Mouse (Mus musculus) heart, embryonic 15.5 days (tissue): ENCODE measurements around the gene Hsdl1. TPM values are rescaled to one million over a fixed set of nuclear protein-coding genes. Genes with fewer than 3 reads are reported as not detected.
A peak's percentile ranks its signal among the peaks of the same experiment; 100 is the strongest.

Source experiments
- ATAC-seq: fragments of 200-750 bp; cut with Nextera tagmentation; replicated peaks from 2 replicates; pipeline ENCODE4 v1.8.0; 2017; ENCODE audit warnings: low read depth, moderate TSS enrichment; ENCODE audit not compliant: insufficient number of reproducible peaks, insufficient read depth, low FRiP score
- H3K27ac ChIP-seq: fragments of 300-500 bp; sonication (generic); 2 replicates; pipeline ENCODE4 v1.5.1; 2015; ENCODE audit warnings: mild to moderate bottlenecking, inconsistent platforms
- H3K27me3 ChIP-seq: fragments of 300-500 bp; sonication (generic); 2 replicates; pipeline ENCODE4 v1.6.1; 2015; ENCODE audit warnings: inconsistent platforms
- H3K36me3 ChIP-seq: fragments of 300-500 bp; sonication (generic); 2 replicates; pipeline ENCODE4 v1.6.1; 2015; ENCODE audit warnings: mild to moderate bottlenecking, inconsistent platforms
- H3K4me1 ChIP-seq: fragments of 300-500 bp; sonication (generic); replicated peaks from 2 replicates; pipeline ENCODE4 v1.6.1; 2015; ENCODE audit warnings: inconsistent platforms
- H3K4me2 ChIP-seq: fragments of 300-500 bp; sonication (generic); 2 replicates; pipeline ENCODE4 v1.6.1; 2015; ENCODE audit warnings: inconsistent platforms, mild to moderate bottlenecking, moderate library complexity
- H3K4me3 ChIP-seq: fragments of 300-500 bp; sonication (generic); 2 replicates; pipeline ENCODE4 v1.5.1; 2015; ENCODE audit warnings: mild to moderate bottlenecking, inconsistent platforms
- H3K9ac ChIP-seq: fragments of 300-500 bp; sonication (generic); 2 replicates; pipeline ENCODE4 v1.6.1; 2015; ENCODE audit warnings: mild to moderate bottlenecking, inconsistent platforms
- H3K9me3 ChIP-seq: fragments of 300-500 bp; sonication (generic); replicated peaks from 2 replicates; pipeline ENCODE4 v1.6.1; 2016; ENCODE audit warnings: inconsistent platforms
- WGBS: fragments of 180-500 bp; shearing (Covaris S2); methylation state at CpG from one replicate; pipeline ENCODE4 v1.1.7; 2015; ENCODE audit warnings: mixed read lengths; 5-methylcytosine and 5-hydroxymethylcytosine counted together
- polyA plus RNA-seq: library from polyadenylated mRNA; unstranded; fragments of >200 nt; fragmentation: Nextera tagmentation; extraction: Ambion mirVana; gene quantifications from 2 replicates; pipeline ENCODE4 v1.2.1, GENCODE M21; 2015

Gene Hsdl1
- polyA plus RNA-seq, result 25.4 and 39.8 TPM in 2 replicates

DNA sequence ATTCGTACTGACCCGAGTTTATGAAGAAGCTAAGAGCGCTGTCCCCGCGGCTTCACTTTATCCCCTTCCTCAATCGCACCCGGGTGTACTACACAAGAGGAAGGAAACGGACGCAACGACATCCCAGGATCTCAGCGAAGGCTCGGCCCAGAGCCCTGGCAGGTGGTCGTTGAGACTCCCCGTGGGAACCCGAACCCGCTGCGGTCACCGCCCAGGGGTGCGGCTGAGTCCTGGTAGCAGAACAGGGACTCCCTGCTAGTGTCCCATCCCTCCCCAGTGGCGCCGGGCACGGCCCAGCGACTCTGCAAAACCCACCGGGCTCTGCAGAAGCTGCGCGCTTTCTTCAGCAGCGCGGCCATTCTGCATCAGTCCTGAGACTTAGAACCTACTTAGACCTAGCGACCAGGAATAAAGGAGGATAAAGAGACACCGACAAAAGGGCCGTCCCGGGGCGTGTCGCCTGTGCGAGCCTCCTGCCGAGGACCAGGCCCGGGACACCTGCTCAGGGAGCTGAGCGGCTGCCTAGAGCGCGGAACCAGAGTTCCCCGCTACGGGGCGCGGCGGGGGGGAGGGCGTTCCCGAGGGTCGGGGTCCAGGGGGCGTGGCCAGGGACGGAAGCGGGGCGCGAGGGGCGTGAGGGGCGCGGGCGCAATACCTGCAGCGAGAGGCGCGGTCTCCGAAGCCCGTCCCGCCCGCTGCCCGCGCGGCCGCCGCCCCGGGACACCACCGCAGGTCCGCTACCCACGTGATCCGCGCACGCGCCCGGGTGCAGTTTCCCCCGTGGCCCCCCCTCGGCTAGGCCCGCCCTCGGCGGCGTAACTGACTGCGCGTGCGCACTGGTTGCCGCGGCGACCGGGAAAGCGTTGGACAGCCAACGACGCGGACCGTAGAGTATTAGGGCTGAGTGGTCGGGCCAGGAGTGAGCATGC, at the start of gene Hsdl1, which contains the start of gene Dnaaf1:
TSS of gene Hsdl1 (minus strand) at position 747 of the 929 bp plus-strand sequence.
TSS of gene Dnaaf1 (plus strand) at position 799 of the 929 bp plus-strand sequence.
- no peaks in the 10 kb centered on the region for H3K9me3 ChIP-seq
- peak within 1 kb of the TSS; percentile 59 for H3K27ac ChIP-seq
- peaks cover 24% of the 10 kb centered on the region for H3K27me3 ChIP-seq
- peak; percentile 90 for ATAC-seq
- H3K9ac ChIP-seq, result peak within 1 kb of the TSS; percentile 73
- WGBS, result under 1% methylated on average over 70 of the region's 97 CpGs
- H3K4me2 ChIP-seq, result peak within 1 kb of the TSS; percentile 85
- H3K4me3 ChIP-seq, result peak within 1 kb of the TSS; percentile 74
- H3K4me1 ChIP-seq, result peaks cover 14% of the 10 kb centered on the region
- no peaks in the 10 kb centered on the region for H3K36me3 ChIP-seq

DNA sequence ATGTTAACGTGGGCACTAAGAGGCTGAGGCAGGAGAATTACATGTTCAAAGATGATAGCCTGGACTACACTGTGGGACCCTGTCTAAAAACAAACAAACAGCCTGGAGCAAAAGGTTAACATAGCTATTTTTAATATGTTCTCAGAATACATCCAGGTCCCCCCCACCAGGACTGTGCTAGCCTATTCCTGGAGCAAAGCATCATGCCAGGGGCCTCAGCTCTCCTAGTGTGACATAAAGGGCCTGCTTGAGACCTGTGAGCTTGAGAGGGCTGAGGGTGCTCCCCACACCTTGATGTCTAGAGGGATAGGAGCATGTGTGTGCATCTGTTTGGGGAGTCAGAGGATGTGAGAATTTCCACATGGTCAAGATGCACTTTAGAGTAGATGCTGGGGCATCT, 48.8 kb upstream of the Hsdl1 start:
- Histone ChIP-seq H3K4me1 (peaks cover 10% of the 10 kb centered on the region), H3K27ac (no peak overlapping the region), H3K36me3 (no peaks in the 10 kb centered on the region), H3K27me3 (peaks cover 3% of the 10 kb centered on the region; the same call in 1 of the 2 replicates), H3K4me2 (no peak overlapping the region), H3K9me3 (no peaks in the 10 kb centered on the region), H3K4me3 (no peak overlapping the region), H3K9ac (no peak overlapping the region)
- 85% methylated on average over 1 of the region's 1 CpGs for WGBS
- ATAC-seq, result no peak

DNA sequence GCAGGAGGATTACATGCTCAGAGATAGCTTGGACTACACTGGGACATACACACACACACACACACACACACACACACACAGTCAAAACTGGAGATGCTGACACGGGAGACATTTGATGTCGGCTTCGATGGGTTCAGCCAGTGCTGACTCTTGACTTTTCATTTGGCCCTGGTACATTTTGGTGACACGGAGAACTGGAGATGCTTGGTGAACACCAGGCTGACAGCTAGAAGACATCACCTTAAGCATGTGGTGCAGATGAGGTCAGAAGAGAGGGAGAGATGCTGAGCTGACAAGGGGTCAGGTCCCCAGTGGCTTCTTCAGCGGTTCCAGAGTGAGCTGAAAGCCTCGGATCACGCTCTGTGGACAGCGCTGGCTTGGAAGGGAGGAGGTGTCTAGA, 48.1 kb upstream of the Hsdl1 start:
- Histone ChIP-seq H3K9ac (no peak overlapping the region), H3K27me3 (peaks cover 3% of the 10 kb centered on the region; the same call in 1 of the 2 replicates), H3K4me3 (no peak overlapping the region), H3K4me2 (no peak overlapping the region), H3K9me3 (no peaks in the 10 kb centered on the region), H3K36me3 (no peaks in the 10 kb centered on the region), H3K4me1 (peaks cover 10% of the 10 kb centered on the region), H3K27ac (no peak overlapping the region)
- ATAC-seq, result no peak
- WGBS, result 76% methylated on average over 8 of the region's 8 CpGs

DNA sequence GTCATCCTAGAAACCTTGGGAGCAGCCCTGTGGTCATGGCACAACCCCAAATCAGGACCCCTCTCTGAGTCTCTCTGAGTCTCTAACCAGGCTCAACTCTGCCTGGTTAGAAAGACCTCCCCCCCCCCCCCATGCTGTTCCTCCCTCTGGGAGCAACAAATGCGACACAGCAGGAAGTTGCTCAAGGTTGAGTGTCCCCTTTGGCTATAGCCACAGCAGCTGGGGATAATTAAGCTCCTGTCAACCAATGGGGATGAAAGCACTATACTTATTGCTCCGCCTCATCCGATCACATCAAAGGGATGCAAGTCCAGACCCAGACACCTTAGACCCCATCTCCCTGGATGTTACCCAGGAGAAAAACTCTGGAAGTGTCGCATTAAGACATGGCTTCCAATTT, 47.6 kb upstream of the Hsdl1 start:
- no peak for ATAC-seq
- Histone ChIP-seq H3K9ac (no peak overlapping the region), H3K36me3 (no peaks in the 10 kb centered on the region), H3K4me2 (no peak overlapping the region), H3K27ac (no peak overlapping the region), H3K4me1 (peaks cover 10% of the 10 kb centered on the region), H3K27me3 (peaks cover 3% of the 10 kb centered on the region; the same call in 1 of the 2 replicates), H3K9me3 (no peaks in the 10 kb centered on the region), H3K4me3 (no peak overlapping the region)
- WGBS, result 58% methylated on average over 4 of the region's 4 CpGs

DNA sequence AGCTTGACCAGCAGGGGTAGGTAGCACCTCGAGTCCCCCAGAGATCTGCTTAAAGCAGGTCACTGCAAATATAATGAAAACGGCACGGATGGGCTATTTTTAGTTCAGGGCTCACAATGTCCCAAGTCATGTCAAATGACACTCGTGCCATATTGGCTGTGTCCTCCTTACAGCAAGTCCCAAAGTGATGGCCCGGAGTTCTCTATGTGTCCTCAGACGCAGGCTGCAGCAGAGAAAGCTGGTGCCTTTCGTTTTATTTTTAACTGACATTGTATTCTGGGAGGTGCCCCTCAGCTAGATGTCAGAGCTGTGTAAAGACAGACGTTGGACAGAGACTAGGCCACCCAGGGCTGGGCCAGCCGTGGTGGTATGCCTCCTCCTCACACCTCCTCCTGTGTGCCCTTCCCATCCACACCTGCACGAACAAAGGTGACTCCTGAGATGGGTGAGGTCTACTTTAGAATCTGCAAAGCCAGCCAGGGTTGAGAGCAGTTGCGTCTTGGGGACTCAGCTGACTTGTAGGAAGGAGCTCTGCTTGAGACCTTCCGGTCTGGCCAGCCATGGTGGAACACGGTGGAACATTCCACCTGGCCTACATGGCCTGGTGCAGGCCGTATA, 46.0 kb upstream of the Hsdl1 start:
- WGBS, result 54% methylated on average over 14 of the region's 14 CpGs
- H3K36me3 ChIP-seq, result no peaks in the 10 kb centered on the region
- H3K27me3 ChIP-seq, result peaks cover 3% of the 10 kb centered on the region; the same call in 1 of the 2 replicates
- no peak overlapping the region for H3K9ac ChIP-seq
- no peak for ATAC-seq
- H3K4me1 ChIP-seq, result peaks cover 10% of the 10 kb centered on the region
- H3K9me3 ChIP-seq, result no peaks in the 10 kb centered on the region
- H3K4me3 ChIP-seq, result no peak overlapping the region
- no peak overlapping the region for H3K27ac ChIP-seq
- H3K4me2 ChIP-seq, result no peak overlapping the region

DNA sequence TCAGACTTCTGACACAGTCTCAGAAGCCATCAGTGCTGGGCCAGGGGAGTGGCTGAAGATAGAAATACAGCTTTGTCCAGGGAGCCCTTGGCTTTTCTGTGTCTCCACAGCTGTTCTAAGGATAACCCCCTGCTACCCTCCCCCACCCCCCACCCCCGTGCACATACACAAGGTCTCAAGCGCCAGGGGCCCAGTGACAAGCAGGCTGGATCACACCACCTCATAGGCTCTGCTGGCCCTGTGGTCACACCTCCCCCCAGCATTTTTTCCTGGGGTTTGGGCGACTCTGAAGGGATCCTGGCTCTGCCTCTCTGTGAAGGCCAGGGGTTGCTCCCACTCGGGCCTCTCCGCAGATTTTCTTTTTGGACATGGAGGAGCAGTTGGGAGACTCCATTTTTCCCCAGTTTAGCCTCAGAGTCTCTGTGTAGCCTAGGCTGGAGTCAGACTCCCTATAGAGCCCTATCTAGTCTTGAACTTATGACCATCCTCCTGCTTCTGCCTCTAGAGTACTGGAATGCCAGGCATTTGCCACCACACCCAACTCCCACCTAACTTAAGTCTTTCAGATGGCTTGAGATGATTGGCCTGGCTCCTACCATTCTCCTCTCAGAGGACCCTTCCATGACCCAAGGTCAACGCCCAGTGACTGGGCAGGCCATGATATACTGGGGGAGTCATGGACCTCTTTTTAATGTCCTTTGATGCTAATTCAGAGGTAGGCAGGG, 45.3 kb upstream of the Hsdl1 start:
- no peaks in the 10 kb centered on the region for H3K36me3 ChIP-seq
- no peak for ATAC-seq
- 68% methylated on average over 6 of the region's 6 CpGs for WGBS

DNA sequence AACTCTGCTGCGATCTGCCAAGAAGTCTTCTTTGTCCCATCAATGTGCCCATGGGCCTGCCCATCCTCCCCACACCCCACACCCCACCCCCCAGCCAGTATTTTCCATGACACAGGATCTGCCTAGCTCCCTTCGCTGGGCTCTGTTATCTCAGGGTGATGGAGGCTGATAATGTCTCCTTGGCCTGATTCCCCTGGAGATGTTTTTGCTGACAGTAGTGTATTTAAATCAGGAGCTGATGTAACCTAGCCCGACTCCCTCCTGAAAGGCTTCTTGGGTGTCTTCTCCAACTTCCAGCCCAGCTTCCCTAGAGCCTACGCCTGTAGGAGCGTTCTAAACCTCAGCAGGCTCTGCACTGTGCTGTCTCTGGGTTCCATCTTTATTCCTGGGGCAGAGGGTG, 43.9 kb upstream of the Hsdl1 start:
- Histone ChIP-seq H3K27ac (no peak overlapping the region), H3K27me3 (peaks cover 9% of the 10 kb centered on the region; the same call in 1 of the 2 replicates), H3K36me3 (no peaks in the 10 kb centered on the region), H3K9ac (no peak overlapping the region), H3K4me3 (no peak overlapping the region), H3K4me1 (peaks cover 10% of the 10 kb centered on the region), H3K9me3 (no peaks in the 10 kb centered on the region), H3K4me2 (no peak overlapping the region)
- whole genome bisulfite sequencing, result 48% methylated on average over 5 of the region's 5 CpGs
- no peak for ATAC-seq

More for the DNA sequence above, 45.3 kb upstream of the Hsdl1 start:
- Histone ChIP-seq H3K9me3 (no peaks in the 10 kb centered on the region), H3K27ac (no peak overlapping the region), H3K4me1 (peaks cover 10% of the 10 kb centered on the region), H3K27me3 (peaks cover 2% of the 10 kb centered on the region; the same call in 1 of the 2 replicates), H3K4me2 (no peak overlapping the region), H3K4me3 (no peak overlapping the region), H3K9ac (no peak overlapping the region)

DNA sequence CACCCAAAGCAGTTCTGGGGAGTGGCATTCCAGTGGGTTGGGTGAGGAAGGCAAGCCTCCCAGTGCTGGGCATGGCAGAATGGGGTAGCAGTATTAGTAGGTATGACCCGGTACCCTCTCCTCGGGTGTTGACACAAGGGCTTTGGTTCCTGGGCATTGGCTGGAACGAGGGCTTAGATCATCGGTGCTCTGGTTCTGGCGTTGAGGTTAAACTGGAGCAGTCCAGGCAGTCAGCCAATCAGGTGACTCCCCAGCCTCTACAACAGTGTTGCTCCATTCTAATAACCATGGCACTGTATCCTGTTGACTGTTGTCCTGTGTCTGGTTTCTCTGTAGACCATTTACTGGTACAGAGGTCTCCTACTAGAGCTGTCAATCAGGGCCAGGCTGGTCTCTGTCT, 42.6 kb upstream of the Hsdl1 start:
- no peak overlapping the region for H3K9ac ChIP-seq
- H3K4me3 ChIP-seq, result no peak overlapping the region
- H3K36me3 ChIP-seq, result no peaks in the 10 kb centered on the region
- H3K4me1 ChIP-seq, result peaks cover 10% of the 10 kb centered on the region
- H3K4me2 ChIP-seq, result no peak overlapping the region
- WGBS, result 86% methylated on average over 5 of the region's 5 CpGs
- no peak overlapping the region for H3K27ac ChIP-seq
- no peaks in the 10 kb centered on the region for H3K9me3 ChIP-seq
- H3K27me3 ChIP-seq, result peaks cover 13% of the 10 kb centered on the region; the same call in 1 of the 2 replicates
- ATAC-seq, result no peak

DNA sequence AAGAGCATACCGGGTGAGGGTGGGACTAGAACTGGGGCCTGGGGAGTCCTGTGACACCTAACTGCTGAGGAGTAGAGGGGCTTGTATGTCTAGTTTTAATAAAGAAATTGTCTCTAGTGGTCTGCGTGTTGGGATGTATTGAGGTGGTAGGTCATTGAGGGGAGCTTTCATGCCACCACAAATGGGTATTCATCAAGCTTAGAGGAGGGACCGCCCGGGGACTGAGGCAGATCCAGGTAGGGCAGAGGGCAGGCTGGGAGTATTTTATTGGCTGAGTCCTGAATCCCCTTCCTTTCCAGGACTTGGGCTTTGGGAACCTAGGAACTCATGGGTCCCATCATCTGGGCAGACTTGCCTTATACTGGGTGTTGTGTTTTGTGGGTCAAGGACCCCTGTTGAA, 41.8 kb upstream of the Hsdl1 start:
- peaks cover 10% of the 10 kb centered on the region for H3K4me1 ChIP-seq
- no peaks in the 10 kb centered on the region for H3K36me3 ChIP-seq
- 97% methylated on average over 4 of the region's 4 CpGs for WGBS
- H3K9me3 ChIP-seq, result no peaks in the 10 kb centered on the region
- ATAC-seq, result no peak
- H3K27me3 ChIP-seq, result peaks cover 13% of the 10 kb centered on the region
- H3K9ac ChIP-seq, result no peak overlapping the region
- H3K4me3 ChIP-seq, result no peak overlapping the region
- H3K27ac ChIP-seq, result no peak overlapping the region
- H3K4me2 ChIP-seq, result no peak overlapping the region

DNA sequence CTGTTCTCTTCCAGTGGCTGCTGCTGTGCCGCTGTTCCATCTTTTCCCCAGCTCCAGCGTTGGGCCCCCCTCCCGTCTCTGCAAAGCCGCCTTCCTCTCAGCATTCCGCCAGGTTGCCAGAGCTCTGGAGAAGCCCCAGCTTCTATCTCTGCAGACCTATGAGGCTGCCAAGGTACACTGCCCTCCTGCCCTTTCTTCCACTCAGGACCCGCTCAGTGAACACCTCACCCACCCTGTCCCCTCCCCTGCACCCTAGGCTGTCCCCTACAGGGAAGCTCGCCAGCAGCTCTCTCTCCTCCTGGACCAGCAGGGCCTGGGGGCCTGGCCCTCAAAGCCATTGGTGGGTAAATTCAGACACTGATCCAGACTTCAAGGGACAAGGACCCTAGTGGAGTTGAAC, 41.4 kb upstream of the Hsdl1 start:
- 71% methylated on average over 7 of the region's 7 CpGs for WGBS

DNA sequence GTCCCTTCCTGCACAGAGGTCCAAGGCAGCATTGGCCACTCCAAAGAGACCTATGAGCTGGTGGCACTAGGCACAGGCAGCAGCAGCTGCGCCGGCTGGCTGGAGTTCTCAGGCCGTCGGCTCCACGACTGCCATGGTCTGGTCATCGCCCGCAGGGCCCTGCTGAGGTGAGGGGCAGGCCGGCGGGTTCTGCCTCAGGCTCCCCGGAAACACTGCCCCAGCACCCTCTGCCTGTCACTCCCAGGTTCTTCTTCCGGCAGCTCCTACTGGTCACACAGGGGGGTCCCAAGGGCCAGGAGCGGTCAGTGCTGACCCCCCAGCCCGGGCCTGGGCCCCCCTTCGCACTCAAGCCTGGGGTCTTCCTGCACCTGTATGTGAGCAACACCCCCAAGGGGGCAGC, 40.1 kb upstream of the Hsdl1 start:
- ATAC-seq, result no peak
- Histone ChIP-seq H3K9ac (no peak overlapping the region), H3K36me3 (no peaks in the 10 kb centered on the region), H3K9me3 (no peaks in the 10 kb centered on the region), H3K4me1 (no peaks in the 10 kb centered on the region), H3K4me3 (no peak overlapping the region), H3K27ac (no peak overlapping the region), H3K27me3 (peaks cover 13% of the 10 kb centered on the region), H3K4me2 (no peak overlapping the region)
- 82% methylated on average over 14 of the region's 14 CpGs for WGBS

More for the DNA sequence above, 41.4 kb upstream of the Hsdl1 start:
- Histone ChIP-seq H3K9ac (no peak overlapping the region), H3K27ac (no peak overlapping the region), H3K4me1 (peaks cover 10% of the 10 kb centered on the region), H3K27me3 (peaks cover 13% of the 10 kb centered on the region), H3K36me3 (no peaks in the 10 kb centered on the region), H3K9me3 (no peaks in the 10 kb centered on the region), H3K4me3 (no peak overlapping the region), H3K4me2 (no peak overlapping the region)
- ATAC-seq, result no peak
